ENCODE assay signal across 10 mouse cellular contexts in the genomic region with DNA sequence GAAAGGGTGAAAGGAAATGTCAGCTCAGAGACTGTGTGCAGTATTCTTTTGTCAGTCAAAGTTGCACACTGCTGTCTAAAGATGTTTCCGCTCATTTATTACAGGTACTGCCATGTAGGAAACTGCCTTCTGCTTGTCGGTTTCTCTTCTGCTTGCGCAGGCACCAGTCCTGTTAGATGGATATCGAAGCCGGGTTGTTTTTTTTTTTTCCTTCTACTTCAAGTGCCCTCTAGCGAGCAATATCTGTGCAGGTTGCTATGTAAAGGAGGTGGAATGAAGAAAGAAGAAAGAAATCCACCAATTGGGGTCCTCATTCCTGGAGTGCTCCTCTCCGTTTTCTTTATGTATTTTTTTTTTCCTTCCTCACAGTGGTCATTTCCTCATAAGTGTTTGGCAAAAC. TPM values are rescaled to one million over a fixed set of nuclear protein-coding genes. Genes with fewer than 3 reads are reported as not detected.
DNase-seq lines count a peak whose midpoint lies in the region; ATAC-seq lines count a peak whose summit lies in the region.
"Had no signal": no experiment of that assay in that cellular context is flagged by ENCODE, and none has a peak within 500 bp of the region (broad histone marks: within the 10 kb centered on the region; RNA-seq: fewer than 3 reads in every experiment).

No protein-coding gene starts in this region.

- H3K4me2 ChIP-seq in heart, embryonic 11.5 days = peak overlapping the region; percentile 29
- H3K4me2 ChIP-seq in midbrain, embryonic 11.5 days = peak overlapping the region; percentile 26
- peak overlapping the region; percentile 41 for H3K4me2 ChIP-seq in forebrain, embryonic 15.5 days (replicated peaks)
- H3K4me2 ChIP-seq in stomach, embryonic 14.5 days (replicated peaks; ENCODE audit: low read depth, low read length) = peak overlapping the region; percentile 30

- no peaks in the 10 kb centered on the region for H3K4me1 ChIP-seq in heart, embryonic 11.5 days (ENCODE audit: control insufficient read depth, insufficient read depth, low read length)
- peaks cover 7% of the 10 kb centered on the region; the same call in 1 of the 2 replicates for H3K4me1 ChIP-seq in midbrain, embryonic 11.5 days (ENCODE audit: control insufficient read depth, insufficient read depth, low read length)
- peaks cover 28% of the 10 kb centered on the region for H3K4me1 ChIP-seq in midbrain, embryonic 10.5 days
- H3K4me1 ChIP-seq in forebrain, embryonic 15.5 days = peaks cover 16% of the 10 kb centered on the region
- no peaks in the 10 kb centered on the region for H3K4me1 ChIP-seq in stomach, embryonic 14.5 days (ENCODE audit: control insufficient read depth, insufficient read depth, low read length)

- no peak overlapping the region for H3K9ac ChIP-seq in heart, embryonic 11.5 days (ENCODE audit: low read depth, low read length)
- H3K9ac ChIP-seq in midbrain, embryonic 11.5 days (ENCODE audit: low read length) = no peak overlapping the region
- no peak overlapping the region for H3K9ac ChIP-seq in forebrain, embryonic 15.5 days (replicated peaks)
- no peak overlapping the region for H3K9ac ChIP-seq in stomach, embryonic 14.5 days (replicated peaks; ENCODE audit: low read depth, low read length)

- no peak for ATAC-seq in heart, embryonic 11.5 days (replicated peaks; ENCODE audit: insufficient number of reproducible peaks, low FRiP score, low TSS enrichment)
- ATAC-seq in midbrain, embryonic 11.5 days (ENCODE audit: low FRiP score) = no peak
- ATAC-seq in forebrain, embryonic 15.5 days (replicated peaks) = no peak; the same call in 1 of the 2 replicates
- no peak for ATAC-seq in stomach, embryonic 14.5 days (ENCODE audit: insufficient number of reproducible peaks, insufficient read depth, low FRiP score, low read depth)

- no peaks in the 10 kb centered on the region for H3K9me3 ChIP-seq in heart, embryonic 11.5 days (replicated peaks; ENCODE audit: control insufficient read depth, low read length)
- no peaks in the 10 kb centered on the region for H3K9me3 ChIP-seq in midbrain, embryonic 11.5 days (ENCODE audit: control insufficient read depth, low read length)
- no peaks in the 10 kb centered on the region for H3K9me3 ChIP-seq in midbrain, embryonic 10.5 days (replicated peaks)
- H3K9me3 ChIP-seq in forebrain, embryonic 15.5 days = no peaks in the 10 kb centered on the region
- no peaks in the 10 kb centered on the region for H3K9me3 ChIP-seq in stomach, embryonic 14.5 days (ENCODE audit: control insufficient read depth, low read depth, low read length)

- WGBS in heart, embryonic 11.5 days (ENCODE audit: insufficient replicate concordance) = 31% methylated on average over 7 of the region's 7 CpGs
- WGBS in midbrain, embryonic 11.5 days = 20% methylated on average over 7 of the region's 7 CpGs
- WGBS in midbrain, embryonic 10.5 days = 26% methylated on average over 7 of the region's 7 CpGs
- 11% methylated on average over 7 of the region's 7 CpGs for WGBS in forebrain, embryonic 15.5 days
- 24% methylated on average over 7 of the region's 7 CpGs for WGBS in stomach, embryonic 14.5 days

- peaks cover 22% of the 10 kb centered on the region for H3K27me3 ChIP-seq in heart, embryonic 11.5 days (ENCODE audit: control insufficient read depth, insufficient read depth, low read length)
- H3K27me3 ChIP-seq in midbrain, embryonic 11.5 days (ENCODE audit: control insufficient read depth, insufficient read depth, low read length) = peaks cover 2% of the 10 kb centered on the region; the same call in 1 of the 2 replicates
- peaks cover 39% of the 10 kb centered on the region for H3K27me3 ChIP-seq in midbrain, embryonic 10.5 days (ENCODE audit: low read depth, poor library complexity, severe bottlenecking)
- no peaks in the 10 kb centered on the region for H3K27me3 ChIP-seq in forebrain, embryonic 15.5 days
- H3K27me3 ChIP-seq in stomach, embryonic 14.5 days (ENCODE audit: control insufficient read depth, insufficient read depth, low read length) = peaks cover 7% of the 10 kb centered on the region; the same call in 1 of the 2 replicates

- H3K36me3 ChIP-seq in heart, embryonic 11.5 days (ENCODE audit: control insufficient read depth, insufficient read depth, low read length) = no peaks in the 10 kb centered on the region
- no peaks in the 10 kb centered on the region for H3K36me3 ChIP-seq in midbrain, embryonic 11.5 days (ENCODE audit: control insufficient read depth, insufficient read depth, low read length)
- H3K36me3 ChIP-seq in midbrain, embryonic 10.5 days = no peaks in the 10 kb centered on the region
- no peaks in the 10 kb centered on the region for H3K36me3 ChIP-seq in forebrain, embryonic 15.5 days
- no peaks in the 10 kb centered on the region for H3K36me3 ChIP-seq in stomach, embryonic 14.5 days (ENCODE audit: control insufficient read depth, insufficient read depth, low read length)

- no peak for DNase-seq in heart, adult 8-10 months (ENCODE audit: low spot score)
- peak; percentile 83 for DNase-seq in midbrain, embryonic 11.5 days (ENCODE audit: low spot score, missing footprints)
- DNase-seq in midbrain, embryonic 10.5 days (ENCODE audit: low spot score) = no peak
- DNase-seq in ovary, postnatal 10 days (ENCODE audit: low spot score) = no peak
- DNase-seq in frontal cortex, postnatal 14 days (ENCODE audit: low spot score in 2 of 2) = no peak
- DNase-seq: heart, postnatal 4 days had no signal

- no peak overlapping the region for H3K27ac ChIP-seq in heart, embryonic 11.5 days (ENCODE audit: low read depth, low read length)
- no peak overlapping the region for H3K27ac ChIP-seq in midbrain, embryonic 11.5 days (ENCODE audit: low read depth, low read length)
- no peak overlapping the region for H3K27ac ChIP-seq in midbrain, embryonic 10.5 days (replicated peaks)
- H3K27ac ChIP-seq in forebrain, embryonic 15.5 days (replicated peaks) = 0 out of 2 replicates have a peak overlapping the region, but pooled peaks have one; percentile 19
- no peak overlapping the region for H3K27ac ChIP-seq in stomach, embryonic 14.5 days (ENCODE audit: low read length)

- no peak overlapping the region for H3K4me3 ChIP-seq in heart, embryonic 11.5 days (ENCODE audit: low read depth, low read length)
- H3K4me3 ChIP-seq in midbrain, embryonic 11.5 days (ENCODE audit: low read depth, low read length) = no peak overlapping the region
- no peak overlapping the region; the same call in 1 of the 2 replicates for H3K4me3 ChIP-seq in midbrain, embryonic 10.5 days
- H3K4me3 ChIP-seq in forebrain, embryonic 15.5 days = peak overlapping the region; percentile 29
- no peak overlapping the region for H3K4me3 ChIP-seq in stomach, embryonic 14.5 days (ENCODE audit: low read depth, low read length)

RNA-seq across cellular contexts. Expression of a gene that starts 5.2 kb away (rescaled TPM):
- 0.90 and 0.94 TPM in 2 replicates for polyA plus RNA-seq in heart, embryonic 11.5 days (2014; fragmentation: Nextera tagmentation; extraction: Ambion mirVana)
- total RNA-seq in heart, adult 8-10 months (2022) = 1 to 10 TPM in 2 of 4 experiments, under 1 TPM in 2; 0.34 to 1.3 (median 0.72) TPM
- 15.6 and 16.2 TPM in 2 replicates for polyA plus RNA-seq in midbrain, embryonic 11.5 days (2014; fragmentation: Nextera tagmentation; extraction: Ambion mirVana)
- polyA plus RNA-seq in midbrain, embryonic 10.5 days (2016; fragmentation: Nextera tagmentation; extraction: Ambion mirVana) = 8.7 and 12.9 TPM in 2 replicates
- polyA plus RNA-seq in forebrain, embryonic 15.5 days (2015; fragmentation: Nextera tagmentation; extraction: Ambion mirVana) = 39.8 and 40.1 TPM in 2 replicates
- polyA plus RNA-seq in stomach, embryonic 14.5 days (2014; fragmentation: Nextera tagmentation; extraction: Ambion mirVana) = 3.5 and 3.6 TPM in 2 replicates
- total RNA-seq: liver, adult 2 months had no signal
- polyA plus RNA-seq: liver, adult 2 months had no signal
